ENCODE assay signal across 8 mouse cellular contexts in the genomic region with DNA sequence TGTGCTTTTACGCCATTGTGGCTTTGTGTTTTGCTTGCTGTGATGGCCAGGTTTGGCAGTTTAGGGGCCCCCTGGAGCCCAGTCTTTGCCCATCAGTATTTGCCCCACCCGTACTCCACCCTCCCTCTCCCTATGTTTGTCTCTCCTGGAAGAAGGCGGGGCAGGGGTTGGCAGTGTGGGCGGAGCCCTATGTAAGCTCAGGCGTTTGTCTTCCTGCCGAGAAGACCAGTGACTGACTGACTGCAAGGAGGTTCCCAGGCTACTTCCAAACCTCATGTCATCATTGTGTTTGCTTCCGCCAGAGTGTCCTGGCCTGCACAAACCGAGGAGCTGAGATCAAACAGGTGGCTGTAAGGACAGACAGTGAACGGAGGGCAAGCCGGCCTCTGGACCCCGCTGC. TPM values are rescaled to one million over a fixed set of nuclear protein-coding genes. Genes with fewer than 3 reads are reported as not detected.
DNase-seq lines count a peak whose midpoint lies in the region; ATAC-seq and TF ChIP-seq lines count a peak whose summit lies in the region.

No protein-coding gene starts in this region.

- peak; percentile 36; the same call in 1 of the 2 replicates for TF ChIP-seq POLR2A in small intestine, adult 2 months (IDR thresholded peaks at IDR 0.05; ENCODE audit: low read depth, low read length)

- H3K9ac ChIP-seq in forebrain, embryonic 15.5 days (replicated peaks) = 0 out of 2 replicates have a peak overlapping the region, but pooled peaks have one; percentile 2
- H3K9ac ChIP-seq in intestine, embryonic 14.5 days (ENCODE audit: low read length) = no peak overlapping the region

- TF ChIP-seq CTCF in left cerebral cortex, adult 2 months (IDR thresholded peaks at IDR 0.05) = no peak
- TF ChIP-seq CTCF in small intestine, adult 2 months (IDR thresholded peaks at IDR 0.05; ENCODE audit: extremely low read depth, insufficient read length, insufficient replicate concordance, low read depth, low read length) = no peak

- peak overlapping the region; percentile 77 for H3K27ac ChIP-seq in left cerebral cortex, adult 2 months
- peak overlapping the region; percentile 31; the same call in 1 of the 2 replicates for H3K27ac ChIP-seq in forebrain, embryonic 15.5 days (replicated peaks)
- no peak overlapping the region for H3K27ac ChIP-seq in intestine, embryonic 14.5 days (ENCODE audit: low read depth)
- H3K27ac ChIP-seq in small intestine, adult 2 months (ENCODE audit: insufficient read depth, low read depth, low read length) = peak overlapping the region; percentile 64

- intact Hi-C loops in left cerebral cortex, adult 2 months (cut with DNase I) = loop anchor here (5.0 kb wide), 1 partner anchor 43 kb away; no protein-coding TSS in a partner anchor

- H3K4me1 ChIP-seq in forebrain, embryonic 15.5 days = peaks cover 66% of the 10 kb centered on the region
- peaks cover 22% of the 10 kb centered on the region for H3K4me1 ChIP-seq in intestine, embryonic 14.5 days (replicated peaks; ENCODE audit: control insufficient read depth, insufficient read depth, low read length)
- peaks cover 29% of the 10 kb centered on the region for H3K4me1 ChIP-seq in small intestine, adult 2 months (ENCODE audit: control insufficient read depth, insufficient read depth, insufficient read length, low read length)

- peaks cover 45% of the 10 kb centered on the region for H3K36me3 ChIP-seq in forebrain, embryonic 15.5 days
- peaks cover 49% of the 10 kb centered on the region for H3K36me3 ChIP-seq in intestine, embryonic 14.5 days (ENCODE audit: control insufficient read depth, insufficient read depth, low read length)
- H3K36me3 ChIP-seq in small intestine, adult 2 months (ENCODE audit: control insufficient read depth, insufficient read depth, low read length) = peaks cover 27% of the 10 kb centered on the region

- peak overlapping the region; percentile 25 for H3K4me2 ChIP-seq in forebrain, embryonic 15.5 days (replicated peaks)
- H3K4me2 ChIP-seq in intestine, embryonic 14.5 days (ENCODE audit: low read length) = no peak overlapping the region

- H3K9me3 ChIP-seq in forebrain, embryonic 15.5 days = no peaks in the 10 kb centered on the region
- no peaks in the 10 kb centered on the region for H3K9me3 ChIP-seq in intestine, embryonic 14.5 days (ENCODE audit: control insufficient read depth, low read length)

- peak overlapping the region; percentile 29 for H3K4me3 ChIP-seq in left cerebral cortex, adult 2 months
- H3K4me3 ChIP-seq in forebrain, embryonic 15.5 days = no peak overlapping the region
- H3K4me3 ChIP-seq in intestine, embryonic 14.5 days (ENCODE audit: low read depth, low read length) = no peak overlapping the region
- peak overlapping the region; percentile 51 for H3K4me3 ChIP-seq in small intestine, adult 2 months (ENCODE audit: low read depth, low read length)

- no peaks in the 10 kb centered on the region for H3K27me3 ChIP-seq in forebrain, embryonic 15.5 days
- no peaks in the 10 kb centered on the region for H3K27me3 ChIP-seq in intestine, embryonic 14.5 days (replicated peaks; ENCODE audit: control insufficient read depth, insufficient read depth, low read length)
- H3K27me3 ChIP-seq in small intestine, adult 2 months (ENCODE audit: control insufficient read depth, insufficient read depth, low read length) = no peaks in the 10 kb centered on the region

- DNase-seq in left cerebral cortex, adult 2 months (ENCODE audit: extremely low spot score in 1 of 2, low spot score in 2 of 2) = peak in 1 of 2 experiments; percentile 39
- DNase-seq in left cerebral cortex, adult 8-10 months (ENCODE audit: low spot score in 2 of 2) = no peak
- DNase-seq in adipocyte (ENCODE audit: low spot score) = peak; percentile 71
- no peak for DNase-seq in intestine, embryonic 14.5 days (ENCODE audit: low spot score)
- peak; percentile 86 to 91 for DNase-seq in lung, adult 18-20 months
- DNase-seq in frontal cortex, postnatal 10 days (ENCODE audit: low spot score in 2 of 2) = no peak

- ATAC-seq in forebrain, embryonic 15.5 days (replicated peaks) = peak; percentile 33
- peak; percentile 67; the same call in 1 of the 2 replicates for ATAC-seq in intestine, embryonic 14.5 days (replicated peaks; ENCODE audit: low FRiP score, low TSS enrichment, low read depth)

- 29% methylated on average over 11 of the region's 11 CpGs for WGBS in forebrain, embryonic 15.5 days
- WGBS in intestine, embryonic 14.5 days = 29% methylated on average over 11 of the region's 11 CpGs
- WGBS in small intestine, adult 2 months = 18% methylated on average over 11 of the region's 11 CpGs

RNA-seq across cellular contexts. Expression of gene Ip6k2, which starts 12.2 kb away (rescaled TPM):
- total RNA-seq in left cerebral cortex, adult 2 months (2021) = 100 to 1,000 TPM; 143 to 164 TPM
- total RNA-seq in left cerebral cortex, adult 8-10 months (2022) = 100 to 1,000 TPM; 137 to 158 (median 157) TPM
- polyA plus RNA-seq in forebrain, embryonic 15.5 days (2015; fragmentation: Nextera tagmentation; extraction: Ambion mirVana) = 206 and 208 TPM in 2 replicates
- polyA plus RNA-seq in intestine, embryonic 14.5 days (2014; fragmentation: Nextera tagmentation; extraction: Ambion mirVana) = 107 and 110 TPM in 2 replicates
- 45.0 and 53.8 TPM in 2 replicates for polyA plus RNA-seq in small intestine, adult 2 months (2012; rRNA removed)

RNA-seq across cellular contexts. Expression of gene Nckipsd, which starts 12.4 kb away (rescaled TPM):
- 10 to 100 TPM; 64.7 to 68.0 TPM for total RNA-seq in left cerebral cortex, adult 2 months (2021)
- 10 to 100 TPM; 56.8 to 65.8 (median 59.9) TPM for total RNA-seq in left cerebral cortex, adult 8-10 months (2022)
- 21.1 and 21.2 TPM in 2 replicates for polyA plus RNA-seq in forebrain, embryonic 15.5 days (2015; fragmentation: Nextera tagmentation; extraction: Ambion mirVana)
- 14.3 and 15.3 TPM in 2 replicates for polyA plus RNA-seq in intestine, embryonic 14.5 days (2014; fragmentation: Nextera tagmentation; extraction: Ambion mirVana)
- polyA plus RNA-seq in small intestine, adult 2 months (2012; rRNA removed) = 13.5 and 18.1 TPM in 2 replicates

RNA-seq across cellular contexts. Expression of gene Celsr3, which starts 30.4 kb away (rescaled TPM):
- total RNA-seq in left cerebral cortex, adult 2 months (2021) = 10 to 100 TPM; 65.1 to 75.0 TPM
- 10 to 100 TPM; 45.0 to 60.8 (median 50.5) TPM for total RNA-seq in left cerebral cortex, adult 8-10 months (2022)
- 16.7 and 20.0 TPM in 2 replicates for polyA plus RNA-seq in forebrain, embryonic 15.5 days (2015; fragmentation: Nextera tagmentation; extraction: Ambion mirVana)
- 1.3 and 2.1 TPM in 2 replicates for polyA plus RNA-seq in intestine, embryonic 14.5 days (2014; fragmentation: Nextera tagmentation; extraction: Ambion mirVana)
- polyA plus RNA-seq in small intestine, adult 2 months (2012; rRNA removed) = 1.5 and 1.7 TPM in 2 replicates

RNA-seq across cellular contexts. Expression of gene Slc26a6, which starts 57.3 kb away (rescaled TPM):
- total RNA-seq in left cerebral cortex, adult 2 months (2021) = 10 to 100 TPM; 17.1 to 17.8 TPM
- 10 to 100 TPM; 10.9 to 21.0 (median 16.6) TPM for total RNA-seq in left cerebral cortex, adult 8-10 months (2022)
- 9.0 and 9.8 TPM in 2 replicates for polyA plus RNA-seq in forebrain, embryonic 15.5 days (2015; fragmentation: Nextera tagmentation; extraction: Ambion mirVana)
- 13.5 and 14.8 TPM in 2 replicates for polyA plus RNA-seq in intestine, embryonic 14.5 days (2014; fragmentation: Nextera tagmentation; extraction: Ambion mirVana)
- polyA plus RNA-seq in small intestine, adult 2 months (2012; rRNA removed) = 734 and 815 TPM in 2 replicates

Comparison
In these comparisons a context has a peak if more than half of its experiments do, and no peak if none do; other contexts are left out.
1. DNase-seq: peak in adipocyte (single experiment) and lung, adult 18-20 months (2 of 2); none in left cerebral cortex, adult 8-10 months (0 of 2), intestine, embryonic 14.5 days (single experiment) and frontal cortex, postnatal 10 days (0 of 2).
2. H3K4me3 ChIP-seq: peak in left cerebral cortex, adult 2 months (single experiment) and small intestine, adult 2 months (single experiment); none in forebrain, embryonic 15.5 days (single experiment) and intestine, embryonic 14.5 days (single experiment).